Mouse (Mus musculus): ENCODE measurements around the gene Pard3b.

DNA sequence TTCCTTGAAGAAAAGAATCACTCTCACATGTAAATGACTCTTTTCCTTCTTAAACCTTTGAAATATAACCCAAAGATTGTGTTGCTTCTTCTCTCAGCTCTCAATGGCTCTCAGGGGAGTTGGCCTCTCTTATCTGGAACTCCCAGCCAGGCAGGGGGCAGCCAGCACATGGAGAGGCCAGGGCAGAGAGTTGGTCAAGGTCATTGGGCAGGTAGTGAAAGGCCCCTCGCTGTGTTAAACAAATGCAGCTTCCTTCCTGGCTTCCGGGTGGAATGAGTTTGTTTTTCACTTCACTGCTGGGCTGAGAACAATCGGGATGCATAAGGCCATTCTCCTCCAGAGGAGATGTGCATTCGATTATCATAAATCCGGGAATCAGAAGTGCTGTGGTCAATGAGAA lies 543.0 kb downstream of the Pard3b start:
- TF ChIP-seq CTCF (IDR thresholded peaks at IDR 0.05; ENCODE audit: low read depth) (no peak), EP300 (optimal IDR thresholded peaks at IDR 0.05) (no peak)
